Mouse (Mus musculus): Measurements from ENCODE around the gene Atf3.
"Not testable (repeated sequence)": the region's sequence is repeated elsewhere in the genome, so short reads cannot be mapped to it uniquely, and the experiment has no call there.

Gene Atf3

DNA sequence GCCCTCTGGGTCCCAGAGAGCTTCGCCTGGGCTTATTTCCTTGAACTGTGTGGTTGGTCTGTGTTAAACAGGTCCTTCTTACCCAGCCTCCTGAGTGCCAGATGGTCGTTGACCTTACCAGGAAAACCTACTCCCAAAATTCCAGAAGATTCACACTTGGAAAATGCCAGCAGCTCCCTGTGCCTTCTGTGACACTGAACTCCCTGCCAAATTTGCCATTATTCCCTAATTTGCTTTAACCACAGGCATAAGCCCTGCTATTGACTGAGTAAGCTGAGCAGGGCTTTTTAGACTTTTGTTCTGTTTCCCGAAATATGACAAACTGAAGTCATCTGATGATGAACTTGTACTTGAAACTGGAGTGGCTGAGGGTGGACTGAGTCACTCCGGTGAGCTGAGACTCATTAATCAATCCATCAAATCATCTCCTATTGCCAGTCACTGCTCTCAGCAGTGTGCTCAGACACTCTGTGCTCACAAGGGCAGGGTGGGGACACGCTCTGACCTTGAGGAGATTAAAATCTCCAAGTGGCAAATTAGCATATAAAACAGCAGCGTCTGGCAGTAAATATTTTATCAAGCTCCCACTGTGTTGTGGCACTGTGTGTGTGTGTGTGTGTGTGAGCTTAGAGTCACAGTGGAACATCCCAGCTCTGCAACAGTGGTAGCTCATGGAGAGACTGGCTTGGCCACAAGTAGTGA lies 28.0 kb downstream of the Atf3 start:
- no peak for DNase-seq

DNA sequence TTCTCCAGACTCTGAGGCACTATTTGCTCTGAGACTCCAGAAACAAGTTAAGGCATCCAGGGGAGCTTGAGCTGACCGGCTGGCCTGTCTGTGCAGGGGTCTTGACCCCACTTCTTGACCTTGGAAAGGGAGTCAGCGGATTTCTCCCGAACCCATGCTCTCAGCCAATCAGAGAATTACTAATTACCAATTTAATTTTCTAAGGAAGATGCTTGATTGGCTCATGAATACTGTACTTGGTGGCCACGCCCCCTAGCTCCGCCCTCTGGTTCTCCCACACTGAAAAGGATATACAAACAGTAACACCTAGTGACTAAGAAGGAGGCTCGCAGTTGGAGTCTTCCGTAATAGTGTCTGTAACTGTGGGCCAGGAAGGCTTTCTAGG lies 31.5 kb downstream of the Atf3 start:
- DNase-seq, result no peak

DNA sequence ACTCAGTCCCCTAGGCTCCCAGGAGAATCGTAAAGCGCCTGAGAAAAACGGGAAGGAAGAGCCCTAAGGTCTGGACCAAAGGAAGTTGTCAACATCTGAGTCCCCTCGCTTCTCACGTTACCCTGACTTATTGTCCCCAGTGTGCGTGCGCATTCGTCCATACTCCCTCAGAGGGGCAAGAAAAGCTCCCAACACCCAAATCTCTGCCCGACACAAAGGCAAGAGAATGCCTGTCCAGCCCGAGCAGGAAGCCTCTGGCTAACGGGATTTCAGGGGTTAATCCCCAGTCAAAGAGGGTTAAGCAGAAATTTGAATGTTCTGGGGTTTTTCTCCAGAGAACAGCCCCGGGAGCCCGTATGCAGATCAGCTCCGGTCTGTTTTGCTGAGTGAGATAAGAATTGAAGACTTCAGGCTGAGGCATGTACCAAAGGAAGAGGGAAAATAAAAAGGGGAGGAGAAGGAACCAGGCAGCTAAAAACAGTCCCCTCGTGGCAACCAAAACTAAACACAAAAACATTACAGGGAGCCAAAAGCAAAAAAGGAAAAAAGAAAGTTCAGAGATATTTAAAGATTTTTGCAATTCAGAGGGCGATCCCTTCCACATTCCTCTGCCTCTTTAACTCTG lies 32.0 kb downstream of the Atf3 start:
- DNase-seq, result no peak

DNA sequence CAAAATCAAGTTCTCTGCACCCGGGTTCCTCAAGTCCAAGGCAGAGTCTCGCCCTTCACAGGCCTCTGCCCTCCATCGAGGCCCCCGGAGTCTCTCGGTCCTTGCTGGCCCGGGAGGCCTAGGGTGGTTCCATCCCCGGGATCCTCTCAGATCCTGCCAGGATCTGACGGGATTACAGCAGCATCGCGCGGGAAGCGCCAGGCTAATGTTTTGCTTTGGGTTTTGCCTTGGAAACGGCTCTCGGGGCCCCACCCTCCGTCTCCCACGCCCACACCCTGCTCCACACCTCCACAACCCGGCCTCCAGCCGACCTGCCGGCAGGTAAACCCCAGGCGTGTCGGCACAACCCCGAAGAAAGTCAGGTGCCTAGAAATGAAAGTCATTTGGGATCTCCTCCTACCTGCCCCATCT lies 33.0 kb downstream of the Atf3 start:
- DNase-seq, result no peak

DNA sequence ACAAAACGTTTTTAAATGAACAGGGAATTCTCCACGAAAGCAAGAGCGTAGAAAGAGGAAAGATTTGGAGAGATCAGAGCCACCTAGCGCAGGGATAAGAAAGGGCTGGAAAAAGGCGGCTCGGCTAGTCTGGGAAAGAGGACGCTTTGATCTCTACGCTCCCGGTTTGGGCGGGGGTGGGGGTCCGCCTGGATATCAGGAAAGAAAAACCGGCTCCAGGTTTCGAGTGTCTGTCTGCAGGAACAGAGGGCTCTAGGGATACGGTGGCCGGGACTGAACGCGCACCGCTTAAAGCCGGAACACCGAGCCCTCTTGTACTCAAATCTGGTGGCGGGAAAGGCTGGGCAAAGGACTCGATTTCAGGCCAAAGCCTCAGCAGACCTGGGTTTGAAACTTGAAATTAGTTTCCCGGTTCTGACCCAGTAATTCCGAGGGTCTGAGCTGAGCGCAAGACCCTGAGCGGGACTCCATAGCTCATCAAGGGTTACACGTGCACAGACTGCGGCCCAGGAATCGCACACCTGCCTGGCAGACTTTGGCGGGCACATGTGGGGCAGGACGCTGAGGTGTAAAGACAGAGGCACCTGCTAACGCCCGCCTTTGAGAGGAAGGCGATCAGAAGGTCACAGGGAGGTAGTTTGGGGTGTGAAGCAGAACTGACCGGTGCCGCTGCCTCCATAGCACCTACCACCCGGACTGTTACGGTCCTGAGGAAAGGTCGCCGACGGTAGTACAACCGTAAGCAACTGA lies 33.6 kb downstream of the Atf3 start:
- peak; percentile 22 for DNase-seq

DNA sequence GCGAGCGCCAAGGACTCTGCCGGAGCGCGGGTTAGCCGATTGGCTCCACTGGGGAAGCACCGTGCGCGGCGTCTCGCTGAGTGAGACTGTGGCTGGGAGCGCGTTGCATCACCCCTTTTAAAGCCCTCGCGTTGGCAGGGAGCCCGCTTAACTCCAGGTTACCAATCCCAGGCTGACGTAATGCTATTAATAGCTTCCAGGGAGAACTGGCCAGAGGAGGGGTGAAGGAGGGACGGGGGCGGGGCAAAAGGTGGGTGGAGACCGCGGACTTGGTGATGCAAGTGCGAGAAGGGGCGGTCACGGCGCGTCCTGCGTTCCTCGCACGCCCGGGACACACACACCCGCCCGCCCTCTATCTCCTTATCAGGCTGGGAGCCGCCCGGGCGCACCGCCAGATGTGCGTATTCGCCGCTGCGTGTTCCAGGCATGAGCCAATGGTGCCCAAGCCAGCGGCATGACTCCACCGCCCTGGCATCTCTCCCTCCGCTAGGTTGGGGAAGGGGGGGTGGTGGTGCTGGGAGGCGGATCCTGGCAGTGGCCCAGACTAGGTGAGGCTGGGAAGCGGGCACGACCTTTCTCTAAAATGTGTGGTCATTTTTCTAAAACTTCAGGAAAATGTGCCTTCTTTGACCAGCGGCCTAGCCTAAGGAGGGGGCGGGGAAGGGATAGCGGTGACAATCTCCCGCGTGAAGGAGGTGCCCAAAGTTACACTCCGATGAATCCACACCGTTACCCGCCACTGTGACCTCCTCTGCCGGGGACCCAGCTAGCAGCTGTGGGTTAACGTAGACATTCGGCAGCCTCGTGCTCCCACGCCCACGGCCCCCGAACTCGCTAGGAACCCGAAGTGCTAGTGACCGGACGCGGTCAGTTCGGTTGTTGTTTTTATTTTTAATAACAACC lies 34.4 kb downstream of the Atf3 start:
- peak; percentile 78 for DNase-seq

DNA sequence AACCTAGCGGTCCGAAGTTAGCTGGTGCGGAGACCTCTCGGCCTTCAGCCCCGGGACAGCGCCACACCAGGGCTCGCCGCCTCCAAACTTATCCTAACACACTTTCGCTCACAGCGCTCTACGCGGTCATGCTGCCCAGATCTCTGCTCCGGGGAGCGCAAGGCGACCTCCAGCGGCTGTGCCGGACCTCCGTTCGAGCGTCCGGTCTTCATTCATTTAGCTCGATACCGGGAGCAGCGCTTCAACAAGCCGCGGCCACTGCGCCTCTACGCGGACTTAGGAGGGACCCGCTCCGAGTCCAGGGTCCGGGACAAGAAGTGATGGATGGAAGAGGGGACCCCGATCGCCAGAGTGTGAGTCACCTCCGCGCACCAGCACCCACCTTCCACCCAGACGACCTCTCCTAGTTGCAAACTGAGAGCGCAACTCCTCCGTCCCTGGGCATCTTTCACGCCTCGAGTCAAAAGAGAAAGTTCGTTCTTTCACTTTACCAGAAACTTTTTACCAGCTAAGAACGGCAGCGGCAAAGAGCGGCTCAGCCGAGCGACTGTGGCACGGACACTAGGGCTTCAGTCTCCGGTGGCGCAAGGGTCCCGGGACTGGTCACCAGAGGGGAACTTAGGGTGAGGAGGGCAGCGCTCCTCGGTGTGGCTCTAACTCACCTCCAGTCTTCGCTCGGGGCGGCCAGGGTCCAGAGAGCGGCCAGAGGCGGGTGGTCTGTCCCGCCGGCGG lies 35.2 kb downstream of the Atf3 start:
- peak; percentile 12 for DNase-seq

DNA sequence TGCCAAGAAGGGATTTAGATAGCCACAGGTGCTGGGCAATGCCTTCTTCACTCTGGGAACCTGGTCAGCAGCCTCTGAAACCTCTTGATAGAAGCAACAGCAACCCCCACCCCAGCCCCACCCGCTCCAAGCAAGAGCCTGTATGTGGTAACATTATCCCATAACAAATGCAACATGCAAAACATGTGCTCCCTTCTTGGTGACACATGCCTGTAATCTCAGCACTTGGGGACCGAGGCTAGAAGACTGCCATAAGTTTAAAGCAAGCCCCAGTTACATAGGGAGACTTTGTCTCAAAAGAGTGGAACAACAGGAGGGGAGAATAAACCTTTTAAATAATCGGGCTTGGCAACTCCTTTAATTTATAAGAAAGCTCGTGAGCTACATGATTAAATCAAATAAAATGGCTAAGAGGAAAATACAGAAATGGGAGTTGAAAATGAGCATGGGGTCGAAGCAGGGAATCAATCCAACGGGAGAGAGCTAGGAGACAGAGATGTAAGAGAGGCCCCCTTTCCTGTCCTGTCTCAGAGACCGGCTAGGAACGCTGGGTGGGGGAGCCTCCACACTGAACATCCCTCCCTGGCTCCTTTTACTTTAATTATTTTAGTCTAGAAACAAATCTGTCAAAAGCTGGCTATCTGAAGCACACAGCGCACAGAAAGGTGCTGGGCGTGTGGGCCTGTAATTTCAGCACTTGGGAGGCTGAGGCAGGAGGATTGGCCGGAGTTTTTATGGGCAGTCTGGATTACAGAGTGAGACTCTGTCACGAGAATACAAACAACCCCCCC lies 36.2 kb downstream of the Atf3 start:
- no peak for DNase-seq

DNA sequence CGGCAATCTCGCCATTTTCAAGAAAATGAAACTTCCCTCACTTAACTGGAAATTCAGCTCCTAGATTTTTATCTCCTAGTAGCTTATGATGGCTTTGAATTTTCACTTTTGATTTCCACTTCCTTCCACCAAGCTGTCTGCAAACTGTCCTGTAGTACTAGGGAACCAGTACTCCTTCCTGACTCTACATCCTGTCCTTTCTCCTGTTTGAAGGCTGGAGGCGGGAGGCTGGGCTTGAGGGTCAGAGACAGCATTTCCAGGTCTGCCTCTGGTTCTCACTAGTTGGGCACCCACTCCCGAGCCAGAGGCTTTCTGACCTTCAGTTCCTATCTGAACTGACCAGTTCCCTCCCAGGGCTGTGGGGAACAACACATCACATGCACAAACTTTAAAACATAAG lies 37.4 kb downstream of the Atf3 start:
- no peak for DNase-seq

DNA sequence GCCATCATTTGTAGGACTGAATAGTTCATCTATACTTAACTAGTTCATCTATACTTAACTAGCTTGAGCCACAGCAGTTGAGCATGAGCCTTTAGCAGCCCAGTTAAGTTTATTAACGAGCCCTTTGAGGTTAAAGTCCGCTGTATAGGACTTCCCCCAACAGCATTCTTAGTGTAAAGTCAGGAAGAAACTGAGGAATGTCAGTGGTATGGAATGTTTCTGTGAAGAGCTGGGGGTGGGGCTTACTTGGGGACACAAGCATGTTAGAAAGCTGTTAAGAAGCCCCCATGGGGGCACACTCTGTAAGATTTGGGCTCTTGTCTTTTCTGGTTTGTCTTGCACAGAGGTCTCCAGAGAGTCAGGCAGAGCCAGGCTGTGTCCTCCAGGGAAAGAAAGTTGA lies 38.0 kb downstream of the Atf3 start:
- no peak for DNase-seq

DNA sequence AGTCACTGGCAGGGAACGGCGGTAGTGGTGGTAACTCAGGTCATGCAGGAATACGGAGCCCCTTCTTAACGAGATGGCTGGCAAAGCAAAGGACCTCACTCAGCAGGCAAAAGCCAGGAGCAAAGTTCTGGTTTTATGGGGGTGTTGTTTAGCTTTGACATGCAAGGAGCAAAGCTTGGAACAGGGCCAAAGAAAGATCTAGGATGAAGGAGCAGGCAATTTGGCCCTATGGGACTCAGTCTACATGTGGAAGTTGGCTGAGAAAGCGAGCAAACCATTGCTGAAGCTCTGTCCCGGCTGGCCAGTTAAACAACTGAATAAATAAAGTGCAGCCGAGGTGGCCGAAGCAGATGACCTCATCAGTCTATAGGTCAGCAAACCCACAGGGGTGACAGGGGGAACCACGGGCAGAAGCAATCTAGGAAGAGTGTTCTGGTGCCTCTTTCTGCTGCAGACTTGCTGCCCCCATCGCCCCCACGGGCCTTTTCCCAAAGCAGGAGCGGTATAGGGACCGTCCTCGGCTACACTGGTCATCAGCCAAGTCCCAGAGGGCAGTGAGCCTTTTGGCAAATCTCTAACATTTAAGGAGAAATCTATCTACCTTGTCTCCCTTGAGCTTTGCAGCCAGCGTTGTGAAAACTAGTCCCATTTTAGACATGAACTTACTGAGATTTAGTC lies 39.2 kb downstream of the Atf3 start:
- DNase-seq, result no peak

DNA sequence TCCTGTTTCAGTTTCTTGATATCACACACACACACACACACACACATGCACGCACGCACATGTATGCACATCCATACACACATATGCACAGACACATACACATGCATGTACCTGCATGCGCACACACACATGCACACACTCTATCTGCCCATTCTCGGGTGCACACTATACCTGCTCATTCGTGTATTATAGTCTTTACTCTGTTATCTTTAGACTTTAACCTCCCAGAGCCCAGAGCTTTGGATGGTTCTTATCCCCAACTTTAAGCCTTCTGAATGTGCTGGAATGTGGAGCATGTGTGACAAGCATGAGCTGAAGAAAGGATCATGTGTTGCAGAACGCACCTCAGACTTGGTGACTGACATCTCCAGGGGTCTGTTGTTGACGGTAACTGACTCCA lies 41.0 kb downstream of the Atf3 start:
- no peak for DNase-seq

DNA sequence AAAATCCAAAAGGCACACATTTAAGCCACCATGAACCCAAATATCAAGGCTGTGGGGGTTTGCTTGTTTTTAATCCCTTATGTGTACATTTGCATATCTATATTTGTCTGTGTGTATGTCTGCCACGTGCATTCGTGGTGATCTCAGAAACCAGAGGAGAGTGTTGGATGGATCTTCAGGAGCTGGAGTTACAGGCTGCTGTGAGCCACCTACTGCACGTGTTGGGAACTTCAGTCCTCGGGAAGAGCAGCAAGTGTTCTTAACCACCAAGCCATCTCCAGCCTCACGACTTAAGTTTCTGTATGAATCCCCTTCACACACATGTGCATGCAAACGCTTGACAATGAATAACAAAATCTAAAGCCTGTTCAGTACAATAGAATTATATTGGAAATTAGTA lies 45.4 kb downstream of the Atf3 start:
- peak; percentile 42 for DNase-seq

DNA sequence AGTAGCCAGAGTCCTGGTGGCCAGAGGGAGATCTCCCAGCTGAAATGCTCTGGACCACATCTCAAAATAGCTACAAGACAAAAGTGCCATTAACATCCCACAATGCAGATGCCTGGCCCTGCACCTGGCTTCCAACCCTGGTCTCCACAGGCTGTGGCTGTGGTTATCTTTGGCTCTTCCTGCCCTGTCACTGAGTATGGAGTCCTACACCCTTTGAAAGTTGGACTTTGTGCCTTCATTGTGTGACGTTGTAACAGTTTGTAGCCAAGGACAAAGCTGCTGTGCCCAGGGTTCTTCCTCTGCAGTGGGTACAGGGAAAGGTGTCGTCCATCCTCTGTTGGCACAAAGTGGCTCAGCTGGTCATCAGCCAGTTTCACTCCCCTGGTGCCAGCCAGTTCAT lies 47.4 kb downstream of the Atf3 start:
- no peak for DNase-seq

DNA sequence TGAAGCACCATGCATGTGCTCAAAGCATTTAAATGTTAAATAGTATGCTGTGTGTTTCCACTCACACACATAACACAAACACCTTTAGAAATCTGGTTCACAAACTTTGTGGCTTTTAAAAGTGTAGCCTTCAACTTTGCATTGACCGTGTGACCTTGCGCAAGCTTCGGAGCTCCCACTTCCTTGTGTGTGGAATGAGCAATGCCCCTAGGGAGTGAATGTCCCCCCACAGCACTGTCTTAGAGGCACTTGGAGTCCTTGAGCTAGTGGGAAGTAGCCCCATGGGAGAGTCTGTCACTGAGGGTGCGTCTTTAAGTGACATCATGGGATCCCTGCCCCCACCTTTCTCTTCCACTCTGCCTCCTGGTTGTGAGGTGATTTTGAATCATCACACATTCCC lies 51.6 kb downstream of the Atf3 start:
- no peak for DNase-seq

DNA sequence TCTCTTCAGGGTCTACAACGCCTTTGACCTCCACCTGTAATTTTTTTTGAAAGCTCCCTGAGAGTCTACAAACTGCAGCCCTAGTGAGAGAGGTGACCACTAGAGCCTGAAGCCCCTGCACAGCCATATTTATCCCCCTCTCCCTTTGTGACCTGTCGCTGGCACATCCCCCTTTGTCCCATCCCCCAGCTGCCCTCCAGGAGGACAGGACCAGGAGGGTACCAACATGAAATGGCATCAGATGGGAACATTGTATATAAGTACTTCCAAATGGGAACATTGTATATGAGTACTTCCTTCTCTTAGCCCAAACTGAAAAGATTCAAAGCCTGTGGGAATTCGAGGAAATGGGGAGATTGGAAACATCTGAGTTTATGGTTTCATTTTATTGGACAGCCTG lies 53.1 kb downstream of the Atf3 start, which contains the start of gene Fam71a:
Gene Fam71a, minus strand, starts transcription at position 101 of the 400 bp plus-strand sequence.
- DNase-seq, result no peak

DNA sequence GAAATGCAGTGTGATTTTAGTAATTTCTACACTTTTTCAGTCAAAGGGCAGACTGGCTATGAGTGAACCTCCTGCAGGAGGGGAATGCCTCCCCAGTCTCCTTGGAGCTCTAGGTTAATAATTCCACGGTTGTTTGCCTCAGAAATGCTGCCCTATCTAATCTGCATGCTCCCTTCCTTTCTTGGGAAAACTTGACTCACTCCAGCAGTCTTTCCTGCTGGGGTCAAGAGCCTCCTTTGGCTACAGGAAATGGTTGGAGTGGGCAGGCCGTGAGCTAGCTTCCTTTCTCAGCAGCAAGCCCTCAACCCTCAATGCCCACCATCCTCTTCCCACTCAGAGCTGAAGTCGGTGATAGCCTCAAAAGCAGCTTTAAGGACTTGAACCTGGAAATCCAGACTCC lies 63.5 kb downstream of the Atf3 start:
- no peak for DNase-seq

DNA sequence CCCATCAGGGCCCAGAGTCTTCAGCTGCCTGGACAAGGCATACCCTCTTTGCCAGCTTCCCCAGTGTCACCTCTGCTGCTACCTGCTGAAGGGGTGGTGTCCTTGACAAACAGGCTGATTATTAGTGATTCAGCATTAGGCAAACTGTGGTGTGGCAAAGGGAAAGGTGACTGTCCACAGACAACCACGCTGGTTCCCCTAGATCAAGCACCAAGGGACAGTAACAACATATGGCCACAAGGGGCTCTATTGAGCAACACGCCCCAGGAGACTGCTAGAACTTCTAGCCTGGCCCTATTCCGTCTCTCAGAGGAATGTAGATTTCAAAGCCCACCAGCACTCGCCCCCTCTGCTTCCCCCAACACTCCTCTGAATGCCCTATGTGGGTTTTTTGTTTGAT lies 64.8 kb downstream of the Atf3 start:
- DNase-seq, result peak; percentile 10

DNA sequence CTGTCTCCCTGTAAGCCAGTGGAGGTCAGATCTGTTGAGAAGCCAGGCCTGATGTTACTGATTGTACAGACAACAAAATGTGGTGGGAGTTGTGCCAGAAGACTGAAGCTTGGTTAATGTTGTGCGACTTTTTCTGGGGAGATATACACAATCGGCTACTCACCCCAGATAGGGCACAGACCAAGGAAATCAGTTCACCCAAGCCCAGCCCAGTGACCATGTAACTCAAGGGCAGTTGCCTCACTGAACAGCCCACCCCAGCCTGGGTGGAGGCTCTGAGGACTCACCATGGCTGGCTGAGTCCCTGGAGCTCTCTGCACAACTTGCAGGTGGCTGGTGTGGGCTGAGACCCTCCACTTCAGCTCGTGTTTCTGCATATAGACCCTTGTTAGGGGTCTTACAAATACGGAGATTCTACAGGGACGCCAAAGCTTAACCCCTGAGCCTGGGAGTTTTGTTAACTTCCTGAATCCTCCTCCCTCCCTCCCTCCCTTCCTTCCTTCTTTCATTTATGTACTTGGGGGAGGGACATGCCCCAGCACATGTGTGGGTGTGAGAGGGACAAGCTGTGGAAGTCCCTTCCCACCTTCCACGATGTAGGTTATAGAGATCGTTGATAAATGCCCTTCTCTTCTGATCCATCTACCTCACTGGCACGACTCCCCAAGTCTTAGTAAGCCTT lies 66.8 kb downstream of the Atf3 start:
- no peak for DNase-seq

DNA sequence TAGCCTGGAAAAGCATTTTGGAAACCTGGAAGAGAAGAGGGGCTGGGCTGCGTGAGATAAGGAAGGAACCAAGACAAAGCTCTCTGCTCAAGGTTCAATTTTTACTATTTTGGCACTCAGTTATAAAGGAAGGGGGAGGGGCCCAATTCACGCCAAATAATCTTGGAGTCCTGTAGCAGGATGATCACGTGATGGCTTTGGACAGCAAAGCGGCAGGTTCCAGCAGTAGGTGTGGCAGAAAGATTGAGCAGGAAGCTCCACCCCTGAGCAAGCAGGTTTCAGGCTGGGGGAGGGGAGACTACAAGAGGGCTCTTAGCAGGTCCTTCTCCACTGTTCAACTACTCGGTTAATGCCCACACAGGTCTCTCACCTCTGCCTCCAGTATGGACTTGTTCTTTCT lies 68.3 kb downstream of the Atf3 start:
- DNase-seq, result not testable (repeated sequence)
